Mouse (Mus musculus): ENCODE data around the gene Prr23a3.

The Prr23a3 gene

DNA sequence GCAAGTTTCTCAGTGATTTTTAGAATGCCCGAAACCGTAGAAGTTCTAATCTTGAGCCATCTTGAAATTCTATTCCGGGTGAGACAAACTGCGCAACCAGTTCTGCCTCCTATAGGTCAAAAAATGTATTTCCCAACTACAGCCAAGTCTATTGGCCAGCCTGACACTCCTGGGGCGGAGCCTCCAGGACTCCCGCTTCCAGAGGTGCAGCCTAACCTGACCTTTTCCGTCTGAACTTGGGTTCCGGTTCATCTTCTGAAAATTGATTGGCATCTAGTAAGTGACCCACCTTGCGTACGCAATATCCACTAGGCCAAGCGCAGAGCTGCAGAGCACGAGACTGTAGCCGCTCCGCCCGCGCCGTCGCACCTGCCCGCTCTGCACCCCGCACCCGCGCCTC is at the start of gene Prr23a3:
Gene Prr23a3, plus strand, starts transcription at position 197 of the 400 bp plus-strand sequence.
- DNase-seq (ENCODE audit: low read depth, low spot score), result no peak

DNA sequence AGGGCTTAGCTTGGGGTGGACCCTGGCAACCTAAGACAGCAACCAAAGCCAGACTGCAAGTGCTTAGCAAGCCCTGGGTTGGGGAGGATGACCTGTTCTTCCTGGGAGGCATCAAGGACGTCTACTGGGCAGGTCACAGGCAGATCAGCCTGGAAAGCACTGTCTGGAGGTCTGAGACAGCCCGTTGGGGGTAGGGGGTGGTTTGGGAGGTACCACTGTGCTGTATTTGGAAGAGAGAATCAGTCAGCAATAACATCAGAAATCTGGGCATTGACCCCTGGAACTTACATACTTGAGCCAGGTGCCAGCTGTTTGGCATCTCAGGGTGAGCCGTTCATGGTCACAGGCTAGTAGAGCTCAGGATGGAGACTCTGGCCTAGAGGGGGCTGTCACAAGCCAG is 48.5 kb upstream of the Prr23a3 start:
- no peak for DNase-seq (ENCODE audit: low read depth, low spot score)

DNA sequence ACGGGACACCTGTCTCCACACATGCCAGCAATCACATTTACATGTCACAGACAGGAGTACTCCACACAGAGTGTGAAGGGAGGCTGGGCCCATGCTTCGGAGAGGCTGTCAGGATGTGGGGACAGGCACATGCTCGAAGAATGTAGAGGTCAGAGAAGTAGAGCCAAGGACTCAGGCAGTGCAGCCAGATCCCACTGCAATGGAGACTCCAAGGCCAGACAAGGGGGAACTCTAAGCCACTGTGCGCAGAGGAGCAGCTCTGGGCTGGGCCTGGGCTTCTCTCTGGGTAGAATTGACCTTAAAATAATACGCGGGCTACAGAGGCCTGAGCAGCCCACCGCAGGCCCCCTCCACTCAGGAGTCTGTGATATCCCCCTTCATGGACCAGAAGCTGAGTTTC is 47.0 kb upstream of the Prr23a3 start:
- DNase-seq (ENCODE audit: low read depth, low spot score), result no peak

DNA sequence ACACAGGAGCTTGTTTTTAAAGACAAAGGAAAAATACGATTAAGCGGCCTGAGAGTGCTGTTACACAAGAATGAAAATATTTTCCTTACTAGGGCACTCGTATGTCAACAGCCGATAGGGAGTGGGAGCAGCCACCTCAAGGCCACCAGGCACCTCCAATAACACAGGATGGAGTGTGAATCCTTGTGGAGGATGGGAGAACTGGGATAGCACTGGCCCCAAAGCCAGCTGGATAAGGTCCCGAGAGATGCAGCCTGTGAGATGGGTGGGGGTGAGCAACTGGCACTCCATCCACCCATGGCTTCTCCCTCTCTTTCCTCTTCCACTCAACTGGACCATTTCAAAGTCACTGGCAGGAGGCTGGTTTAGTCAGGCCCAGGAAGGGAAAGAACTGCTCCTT is 45.6 kb upstream of the Prr23a3 start:
- no peak for DNase-seq (ENCODE audit: low read depth, low spot score)

DNA sequence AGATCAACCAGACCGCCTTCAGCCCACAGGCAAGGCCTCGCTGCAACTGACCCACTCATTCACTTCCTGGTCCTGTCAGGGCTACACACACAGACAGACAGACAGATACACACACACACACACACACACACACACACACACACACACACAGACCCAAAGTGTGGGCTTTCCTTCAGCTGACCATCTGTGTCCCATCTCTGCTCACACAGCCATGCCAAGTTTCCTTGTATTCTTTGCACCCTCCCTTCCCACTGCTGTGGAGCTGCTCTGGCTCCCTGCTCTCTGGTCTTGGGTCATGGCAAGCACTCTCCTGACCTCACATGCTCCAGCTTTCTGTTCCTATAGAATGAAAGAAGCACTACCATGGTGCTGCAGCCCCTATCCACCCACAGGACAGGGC is 45.1 kb upstream of the Prr23a3 start:
- DNase-seq (ENCODE audit: low read depth, low spot score), result no peak

DNA sequence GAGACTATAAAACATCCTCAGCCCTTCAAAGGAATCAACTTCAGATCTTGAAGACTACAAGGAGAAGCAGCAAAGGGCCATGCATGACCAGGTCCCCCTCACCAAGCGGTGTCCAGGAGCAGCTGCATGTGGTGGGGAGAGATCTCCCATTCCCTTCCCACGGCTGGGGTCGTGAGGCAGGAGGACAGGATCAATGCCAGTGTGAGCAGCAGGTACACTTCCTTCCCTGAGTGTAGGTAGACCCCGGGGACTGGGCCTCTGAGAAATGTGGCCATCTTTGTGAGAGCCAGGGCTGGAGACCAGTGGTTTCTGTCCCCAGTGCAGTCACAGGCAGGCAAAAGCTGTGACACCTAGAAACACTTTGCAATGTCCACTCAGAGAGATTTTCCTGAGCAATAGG is 44.1 kb upstream of the Prr23a3 start:
- no peak for DNase-seq (ENCODE audit: low read depth, low spot score)

DNA sequence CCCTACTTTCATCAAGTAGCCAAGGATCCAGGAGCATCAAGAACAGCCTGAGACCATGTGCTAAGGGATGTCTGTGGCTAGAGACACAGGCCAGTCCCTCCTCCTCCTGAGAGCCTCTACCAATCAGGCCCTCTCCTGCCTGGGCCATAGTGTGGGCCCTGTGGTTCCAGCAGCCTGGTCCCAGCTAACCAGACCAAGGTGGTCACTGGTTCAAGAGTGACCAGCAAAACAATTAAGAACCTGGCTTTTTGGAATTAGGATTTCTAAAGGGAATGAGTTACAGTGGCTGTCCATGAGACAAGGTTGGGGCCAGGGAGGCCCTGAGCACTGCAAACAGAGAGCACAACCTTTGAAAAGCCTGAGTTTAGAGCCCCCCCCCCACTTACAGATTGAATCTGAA is 43.5 kb upstream of the Prr23a3 start:
- DNase-seq (ENCODE audit: low read depth, low spot score), result no peak

DNA sequence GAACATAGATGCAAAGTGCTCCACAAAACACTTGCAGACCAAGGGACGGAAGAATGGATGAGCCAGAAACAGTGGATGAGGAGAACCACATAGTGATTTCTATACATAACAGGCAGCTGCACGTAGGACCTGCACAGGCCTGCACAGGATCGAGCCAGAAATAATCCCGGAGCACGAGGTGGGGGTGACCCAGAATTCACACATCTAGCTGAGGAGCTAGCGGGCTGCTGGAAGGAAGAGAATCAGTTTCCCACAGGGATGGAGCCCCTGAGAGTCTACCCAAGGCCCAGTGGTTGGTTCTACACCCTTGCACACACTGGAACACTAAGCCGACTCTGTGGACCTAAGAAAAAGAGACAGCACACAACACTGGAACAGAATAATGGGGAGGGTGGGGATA is 40.8 kb upstream of the Prr23a3 start:
- no peak for DNase-seq (ENCODE audit: low read depth, low spot score)

DNA sequence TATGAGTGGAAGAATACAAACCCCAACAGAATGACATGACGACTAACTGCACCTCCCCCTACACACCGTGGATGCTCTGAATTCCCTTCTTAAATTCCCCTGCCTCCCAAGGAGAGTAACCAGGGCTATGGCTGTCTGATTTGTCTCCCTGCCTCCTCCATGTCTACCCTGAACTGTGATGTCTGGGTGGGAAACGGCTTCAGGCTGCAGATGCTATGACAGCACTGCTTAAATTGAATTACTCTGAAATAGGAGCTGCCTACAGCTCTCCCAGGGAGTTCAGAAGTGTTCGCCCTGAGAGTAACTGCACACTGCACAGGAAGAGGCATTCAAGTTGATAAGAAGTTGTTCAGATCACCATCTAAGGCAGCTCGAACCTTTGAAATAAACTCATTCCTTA is 35.1 kb upstream of the Prr23a3 start:
- no peak for DNase-seq (ENCODE audit: low read depth, low spot score)

DNA sequence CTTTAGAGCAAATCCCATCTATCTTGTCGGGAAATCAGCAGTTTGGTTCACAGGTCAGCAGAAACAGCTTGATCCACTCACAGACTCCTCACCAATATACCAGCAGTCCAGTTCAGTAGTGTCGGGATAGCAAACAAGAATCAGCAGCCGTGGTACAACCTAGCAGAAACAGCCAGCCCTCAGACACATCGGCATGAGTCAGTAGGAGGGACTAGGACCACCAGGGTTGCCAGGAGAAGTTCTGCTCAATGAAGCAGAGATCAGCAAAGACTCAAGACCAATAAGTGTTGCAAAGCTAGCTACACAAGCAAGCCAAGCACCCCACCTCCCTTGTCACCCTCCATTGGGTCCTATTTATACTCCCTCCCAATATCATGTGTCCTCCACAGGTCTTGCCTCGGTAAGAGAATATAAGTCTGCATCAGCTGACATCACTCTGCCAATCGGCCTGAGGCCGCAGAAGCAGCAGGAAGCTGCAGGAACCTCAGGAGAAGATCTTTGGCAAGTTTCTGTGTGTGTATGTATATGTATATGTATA is 27.0 kb upstream of the Prr23a3 start:
- DNase-seq (ENCODE audit: low read depth, low spot score), result no peak

DNA sequence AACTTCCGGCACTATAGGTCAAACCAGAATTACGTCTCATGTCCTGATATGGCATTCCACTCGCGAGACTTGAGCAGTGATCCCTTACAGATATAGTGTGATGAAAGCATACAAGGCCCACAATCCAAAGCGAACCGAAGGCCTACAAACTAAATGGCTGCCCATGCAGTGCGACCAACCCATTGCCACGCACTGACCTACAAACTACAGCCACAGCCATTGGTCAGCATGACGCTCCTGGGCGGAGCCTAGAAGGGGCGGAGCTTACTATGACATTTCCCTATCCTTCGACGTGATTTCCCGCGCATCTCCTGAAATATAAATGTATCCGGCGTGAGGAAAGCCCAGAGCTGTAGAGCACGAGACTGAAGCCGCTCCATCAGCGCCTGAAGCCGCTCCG is 22.4 kb upstream of the Prr23a3 start, which contains the start of gene Prr23a1:
Gene Prr23a1, plus strand, starts transcription at position 387 of the 400 bp plus-strand sequence.
- no peak for DNase-seq (ENCODE audit: low read depth, low spot score)

DNA sequence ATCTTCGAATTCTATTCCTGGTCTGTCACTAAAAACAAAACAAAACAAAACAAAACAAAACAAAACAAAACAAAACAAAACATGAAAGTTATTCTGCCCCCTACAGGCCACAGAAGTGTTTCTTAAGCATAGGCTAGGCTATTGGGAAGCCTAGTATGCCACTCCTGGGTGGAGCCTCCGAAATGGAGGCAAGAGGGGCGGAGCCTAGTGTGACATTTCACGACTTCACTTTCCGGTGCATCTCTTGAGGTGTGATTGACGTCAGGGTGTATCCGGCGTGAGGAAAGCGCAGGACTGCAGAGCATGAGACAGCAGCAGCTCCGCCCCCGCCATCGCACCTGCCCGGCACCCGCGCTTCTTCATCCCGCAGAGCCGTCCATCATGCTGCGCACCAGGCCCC is 8.4 kb upstream of the Prr23a3 start, which contains the start of gene Prr23a2:
Gene Prr23a2, plus strand, starts transcription at position 285 of the 400 bp plus-strand sequence.
- DNase-seq (ENCODE audit: low read depth, low spot score), result no peak

DNA sequence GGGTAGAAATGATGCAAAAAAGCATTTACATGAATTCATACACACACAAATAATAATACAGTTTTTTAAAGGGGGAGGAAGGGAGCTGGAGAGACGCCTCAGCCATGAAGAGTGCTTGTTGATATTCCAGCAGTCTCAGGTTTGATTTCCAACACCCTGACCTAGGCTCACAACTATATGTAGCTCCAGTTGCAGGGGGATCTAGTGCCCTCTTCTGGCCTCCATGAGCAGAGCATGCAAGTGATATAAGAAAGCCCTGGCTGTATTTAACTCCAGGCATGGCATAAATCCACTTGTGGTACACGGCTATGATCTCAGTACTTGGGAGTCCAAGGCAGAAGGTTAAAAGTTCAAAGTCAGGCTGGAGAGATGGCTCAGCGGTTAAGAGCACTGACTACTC is 1.1 kb upstream of the Prr23a3 start:
- no peak for DNase-seq (ENCODE audit: low read depth, low spot score)

DNA sequence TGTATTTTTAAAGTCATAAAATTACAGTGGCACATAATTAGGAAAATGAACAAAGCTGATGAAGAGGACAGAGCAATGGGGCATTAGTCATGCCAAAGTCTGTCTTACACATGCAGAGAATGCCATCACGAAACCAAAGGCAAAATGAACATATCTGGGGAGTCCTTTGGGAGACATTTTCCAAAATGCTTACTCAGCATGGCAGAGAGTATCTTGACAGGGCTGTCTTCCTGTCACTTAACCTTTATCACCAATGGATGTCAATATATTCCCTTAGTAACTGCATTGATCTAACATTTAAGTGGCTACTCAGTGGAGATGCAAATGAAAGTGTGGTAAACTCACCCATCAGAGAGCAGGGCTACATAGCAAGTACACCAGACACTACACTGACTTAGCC is 36.9 kb downstream of the Prr23a3 start:
- DNase-seq (ENCODE audit: low read depth, low spot score), result no peak

DNA sequence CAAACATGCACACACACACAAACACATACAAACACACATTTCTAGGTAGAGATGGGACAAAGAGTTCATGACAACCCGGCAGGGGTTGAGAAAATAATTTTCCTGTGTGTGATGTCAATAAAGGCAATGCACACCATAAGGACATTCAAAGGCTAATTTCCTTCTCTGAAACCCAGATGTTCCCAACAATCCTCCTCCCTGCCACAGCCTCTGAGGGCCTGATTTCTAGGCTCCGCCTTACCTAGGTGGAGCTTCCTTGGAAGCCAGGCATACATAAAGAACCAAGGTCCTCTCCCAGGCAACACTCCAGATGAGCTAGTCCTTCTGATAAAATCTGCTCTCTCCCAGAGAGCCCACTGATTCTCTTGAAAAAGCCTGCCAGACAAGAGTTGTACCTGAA is 38.3 kb downstream of the Prr23a3 start, which contains the start of gene 7420426K07Rik:
Gene 7420426K07Rik, plus strand, starts transcription at position 301 of the 400 bp plus-strand sequence.
- no peak for DNase-seq (ENCODE audit: low read depth, low spot score)

Measured in retina, postnatal 7 days (tissue).